Mouse (Mus musculus) embryo, embryonic 10.5 days (tissue): ENCODE results near the gene Phactr4.

ENCODE experiments used
- DNase-seq: peaks from one replicate; pipeline ENCODE4 v3.0.0-alpha.2; 2015; ENCODE audit warnings: low spot score

Gene Phactr4

DNA sequence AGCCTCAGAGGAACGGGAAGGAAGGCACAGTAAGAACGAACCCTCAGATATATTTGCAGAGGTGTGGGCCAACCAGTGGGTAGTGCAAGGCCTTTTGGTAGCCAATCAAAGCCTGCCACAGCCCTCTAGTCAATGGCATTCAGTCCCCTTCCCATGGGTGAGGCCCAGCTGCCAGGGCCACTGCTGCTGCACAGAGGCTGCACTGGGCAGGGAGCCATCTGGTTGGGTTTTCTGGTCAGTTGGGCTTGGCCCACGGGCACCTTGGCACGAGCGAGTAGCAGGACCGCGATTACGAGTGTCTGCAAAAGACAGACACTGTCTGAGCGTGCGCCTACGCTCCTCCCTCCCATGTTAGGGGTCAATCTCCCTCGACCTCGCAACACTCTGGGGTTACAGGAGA lies 83.3 kb downstream of the Phactr4 start:
- no peak for DNase-seq

DNA sequence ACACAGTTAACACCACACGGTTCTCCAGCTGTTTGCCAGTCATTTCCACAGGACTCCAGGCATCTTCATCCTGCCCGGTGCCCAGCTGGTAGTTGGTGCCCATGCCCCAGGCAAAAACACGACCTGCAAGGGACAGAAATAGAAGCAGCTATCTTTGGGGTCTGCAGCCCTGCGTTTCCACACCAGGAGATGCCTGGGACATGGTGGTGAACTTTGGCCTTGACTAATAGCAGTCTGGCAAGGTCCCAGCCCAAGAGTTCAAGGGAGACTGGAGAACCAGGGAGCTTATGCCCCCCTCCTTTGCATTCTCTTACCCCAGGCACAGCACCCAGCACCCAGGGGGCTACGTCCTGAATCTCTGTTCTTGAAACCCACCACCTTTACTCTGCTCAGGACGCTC lies 89.4 kb downstream of the Phactr4 start:
- DNase-seq: no peak

DNA sequence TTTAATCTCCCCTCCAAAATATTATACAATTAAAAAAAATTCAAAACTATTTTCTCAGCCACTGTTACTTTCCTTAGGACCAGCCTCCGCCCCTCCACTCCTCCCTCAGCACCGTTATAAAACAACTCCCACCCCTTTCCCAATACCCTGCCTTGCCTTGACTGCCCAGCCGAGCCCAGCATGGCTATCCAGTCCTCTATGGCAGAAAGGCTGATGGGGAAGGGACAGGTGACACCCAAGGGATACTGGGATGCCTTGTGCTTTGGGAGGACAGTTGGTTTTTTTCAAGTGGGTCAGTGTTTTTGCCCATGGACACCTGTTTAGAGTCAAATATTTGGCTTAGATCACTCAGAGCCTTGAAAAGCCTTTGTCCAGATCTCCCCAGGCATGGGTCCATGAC lies 90.3 kb downstream of the Phactr4 start:
- DNase-seq: no peak

DNA sequence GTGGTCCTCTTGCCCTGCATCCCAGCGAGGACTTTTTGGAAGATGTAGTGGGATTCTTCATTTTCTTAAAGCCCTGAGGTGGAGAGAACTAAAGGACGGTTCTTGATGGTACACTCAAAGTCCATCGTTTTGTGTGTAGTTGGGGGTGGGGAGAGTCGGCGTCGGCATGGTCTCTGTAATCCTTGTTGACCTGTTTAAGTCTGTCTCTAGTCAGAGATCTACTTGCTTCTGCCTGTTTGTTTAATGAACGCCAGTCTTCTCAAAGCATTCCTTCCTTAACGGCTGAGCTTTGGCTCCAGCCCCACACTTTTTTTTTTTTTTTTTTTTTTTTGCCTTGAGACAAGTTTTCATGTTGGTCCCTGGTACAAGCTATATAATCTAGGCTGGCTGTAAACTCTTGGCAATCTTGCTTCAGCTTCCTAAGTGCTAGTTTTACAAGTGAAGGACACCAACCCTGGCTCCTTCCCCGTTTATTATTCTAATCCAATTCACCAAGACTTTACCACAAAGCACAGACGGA lies 92.4 kb downstream of the Phactr4 start:
- DNase-seq: no peak

DNA sequence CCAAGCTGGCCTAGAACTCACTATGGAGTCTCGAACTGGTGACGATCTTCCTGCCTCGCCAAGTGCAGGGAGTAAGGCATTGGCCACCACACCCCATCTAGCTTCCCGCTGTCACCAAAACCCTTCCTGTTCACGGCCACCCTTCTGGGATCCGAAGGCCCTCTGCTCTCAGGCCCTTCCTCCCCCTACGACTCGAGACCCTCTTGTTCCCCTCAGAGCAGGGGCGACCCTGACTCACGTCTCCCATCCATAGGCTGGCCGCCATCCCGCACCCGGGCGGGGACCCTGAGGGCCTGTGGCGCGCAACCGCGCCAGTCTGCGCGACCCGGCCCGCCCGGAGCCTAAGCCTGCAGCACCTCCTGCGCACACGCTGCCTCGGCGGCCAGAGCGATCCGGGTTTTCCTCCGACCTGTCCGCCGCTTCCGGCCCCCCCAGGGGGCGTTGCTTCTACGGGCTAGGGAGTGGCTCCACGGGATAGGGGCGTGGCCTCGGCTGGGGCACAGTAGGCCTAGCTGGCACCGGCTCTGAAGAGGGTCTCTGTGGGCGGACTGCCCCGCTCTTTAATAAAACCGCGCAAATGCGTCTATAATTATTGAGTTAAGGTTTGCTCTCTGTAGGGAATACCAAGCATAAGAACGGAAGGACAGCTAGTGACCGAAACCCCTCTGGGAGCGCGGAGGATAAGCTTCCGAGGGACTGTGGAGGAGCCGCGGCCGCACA lies 93.0 kb downstream of the Phactr4 start, which contains the start of gene Trnau1ap:
Gene Trnau1ap, minus strand, starts transcription at position 424 of the 720 bp plus-strand sequence.
- peak; percentile 96 for DNase-seq

DNA sequence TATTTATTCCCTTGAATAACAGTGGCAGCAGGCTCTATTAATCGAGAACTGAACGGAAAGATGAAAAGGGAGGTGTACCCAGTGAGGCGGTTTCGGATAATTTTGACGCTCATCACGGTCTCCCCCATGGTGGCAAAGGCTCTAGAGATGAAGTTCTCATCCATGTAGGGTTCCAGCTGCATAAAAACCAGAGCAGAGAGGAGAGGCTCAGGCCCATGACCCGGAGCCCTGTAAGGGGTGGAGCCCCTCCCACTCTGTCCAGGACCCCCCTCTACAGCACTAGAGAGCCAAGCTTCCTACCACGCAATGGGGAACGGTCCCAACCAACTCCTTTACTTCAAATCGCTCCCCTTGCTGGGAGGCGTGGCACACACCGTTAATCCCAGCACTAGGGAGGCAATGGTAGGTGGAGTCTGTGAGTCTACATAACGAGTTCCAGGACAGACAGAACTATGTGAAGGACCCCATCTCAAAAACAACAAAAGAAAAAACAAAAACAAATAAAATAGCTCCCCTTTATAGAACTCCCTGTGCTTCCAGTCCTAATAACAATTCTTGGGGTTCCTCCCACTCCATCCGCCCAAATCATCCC lies 93.8 kb downstream of the Phactr4 start:
- no peak for DNase-seq

DNA sequence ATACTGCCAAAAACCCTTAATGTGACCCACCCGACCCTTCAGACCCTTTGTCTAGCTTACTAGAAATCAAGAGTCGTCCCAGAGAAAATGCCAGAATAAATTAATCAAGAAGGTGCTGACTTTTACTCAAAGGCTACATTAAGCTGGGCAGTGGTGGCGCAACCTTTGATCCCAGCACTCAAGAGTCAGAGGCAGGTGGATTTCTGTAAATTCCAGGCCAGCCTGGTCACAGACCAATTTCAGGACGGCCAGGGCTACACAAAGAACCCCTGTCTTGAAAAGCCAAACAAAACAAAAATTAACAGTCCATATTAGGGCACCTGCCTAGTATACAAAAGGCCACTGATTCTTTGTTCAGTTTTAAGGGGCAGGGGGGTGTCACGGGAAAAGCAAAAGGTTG lies 95.8 kb downstream of the Phactr4 start:
- no peak for DNase-seq

DNA sequence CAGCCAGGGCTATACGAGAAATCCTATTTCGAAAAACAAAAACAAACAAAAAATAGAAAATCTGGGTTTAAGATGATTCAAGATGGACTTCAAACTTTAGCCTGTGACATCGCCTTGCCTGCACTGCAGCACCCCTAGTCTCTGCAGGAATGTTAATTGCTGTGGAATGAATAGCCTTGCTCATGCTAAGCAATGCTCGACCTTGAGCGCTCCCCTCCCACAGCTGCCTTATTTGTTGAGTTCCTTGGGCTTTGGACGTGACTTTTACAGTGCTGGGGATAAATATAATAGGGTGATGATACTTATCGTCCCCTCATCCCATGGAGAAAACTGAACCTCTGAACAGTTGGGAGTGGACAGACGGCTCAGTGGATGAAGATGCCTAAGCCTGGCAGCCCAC lies 106.6 kb downstream of the Phactr4 start:
- no peak for DNase-seq

DNA sequence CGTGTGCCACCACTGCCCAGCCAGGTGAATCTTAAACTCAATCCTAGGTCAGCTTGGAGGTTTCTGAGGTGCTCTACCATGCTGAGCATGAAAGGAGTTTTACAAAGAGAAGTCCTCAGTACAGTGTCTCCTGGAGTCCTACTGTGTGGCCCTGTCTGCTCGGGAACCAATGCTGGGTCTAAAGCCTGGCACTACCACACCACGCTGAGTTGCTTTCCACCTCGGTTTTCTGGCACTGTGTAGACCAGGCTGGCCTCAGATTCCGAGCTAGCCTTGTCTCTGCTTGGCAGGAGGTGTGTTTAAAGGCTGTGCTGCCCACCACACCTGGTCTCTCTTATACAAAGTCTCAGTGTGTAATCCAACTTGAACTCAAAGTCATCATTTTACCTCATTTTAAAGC lies 109.7 kb downstream of the Phactr4 start:
- no peak for DNase-seq

DNA sequence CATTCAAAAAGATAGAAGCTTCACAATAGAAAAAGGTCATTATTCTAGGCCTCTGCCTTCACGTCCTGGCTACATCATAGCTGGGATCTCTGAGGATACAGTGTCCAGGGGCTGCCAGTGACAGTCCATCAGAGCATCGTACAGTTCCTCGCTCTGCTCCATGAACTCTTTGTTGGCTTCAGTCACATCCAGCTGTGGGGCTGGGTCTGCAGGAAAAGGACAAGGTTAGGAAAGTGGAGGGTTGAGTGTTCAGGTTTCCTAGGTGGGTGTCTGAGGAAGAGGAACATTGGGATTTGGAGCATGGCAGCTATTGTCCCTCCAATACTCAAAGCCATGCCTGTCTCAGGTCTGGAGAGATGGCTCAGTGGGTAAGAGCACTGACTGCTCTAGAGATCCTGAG lies 110.5 kb downstream of the Phactr4 start:
- DNase-seq: no peak

DNA sequence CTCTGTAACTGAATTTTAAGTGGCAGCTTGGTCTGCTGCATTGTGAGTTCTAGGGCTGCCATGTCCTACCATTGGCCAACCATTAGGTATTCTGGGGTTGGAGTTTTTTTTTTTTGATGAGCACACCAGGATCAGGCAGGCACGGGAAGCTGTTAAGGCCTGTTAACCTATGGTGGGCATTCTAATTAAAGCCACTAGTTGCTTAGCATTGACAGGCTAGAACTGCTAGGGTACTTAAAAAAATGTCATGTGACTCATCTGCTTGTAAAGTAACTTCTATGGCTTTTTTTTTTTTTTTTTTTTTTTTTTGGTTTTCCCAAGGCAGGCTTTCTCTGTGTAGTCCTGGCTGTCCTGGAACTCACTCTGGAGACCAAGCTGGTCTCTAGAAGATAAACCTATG lies 111.1 kb downstream of the Phactr4 start:
- no peak for DNase-seq

DNA sequence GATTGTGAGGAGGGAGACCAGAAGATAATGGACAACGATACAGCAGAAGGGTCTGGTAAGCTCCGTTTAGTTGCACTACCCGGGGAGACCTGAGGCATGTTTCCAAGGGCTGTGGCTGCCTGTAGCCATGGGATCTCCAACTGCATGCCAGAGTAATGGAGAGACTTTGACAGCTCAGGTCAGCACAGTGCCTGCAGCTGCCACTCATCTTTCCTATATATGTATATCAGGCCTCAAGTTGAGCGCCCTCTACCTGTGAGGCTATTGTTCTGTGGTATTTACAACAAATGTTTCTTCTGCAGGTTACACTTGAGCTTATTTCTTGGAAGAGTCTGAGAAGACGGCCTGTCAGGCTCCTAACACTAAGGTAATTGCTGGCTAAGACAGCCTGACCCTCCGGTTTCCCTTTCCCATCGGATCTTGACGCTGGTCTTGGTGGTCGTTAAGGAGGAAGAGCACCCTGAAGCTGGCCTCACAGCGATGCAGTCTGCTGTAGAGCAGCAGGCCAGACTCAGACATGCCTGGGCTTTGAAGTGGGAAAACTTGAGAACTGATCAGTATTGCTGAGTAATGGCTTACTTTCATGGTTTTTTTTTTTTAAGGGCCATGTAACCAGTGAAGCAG lies 112.3 kb downstream of the Phactr4 start:
- DNase-seq: peak; percentile 59

DNA sequence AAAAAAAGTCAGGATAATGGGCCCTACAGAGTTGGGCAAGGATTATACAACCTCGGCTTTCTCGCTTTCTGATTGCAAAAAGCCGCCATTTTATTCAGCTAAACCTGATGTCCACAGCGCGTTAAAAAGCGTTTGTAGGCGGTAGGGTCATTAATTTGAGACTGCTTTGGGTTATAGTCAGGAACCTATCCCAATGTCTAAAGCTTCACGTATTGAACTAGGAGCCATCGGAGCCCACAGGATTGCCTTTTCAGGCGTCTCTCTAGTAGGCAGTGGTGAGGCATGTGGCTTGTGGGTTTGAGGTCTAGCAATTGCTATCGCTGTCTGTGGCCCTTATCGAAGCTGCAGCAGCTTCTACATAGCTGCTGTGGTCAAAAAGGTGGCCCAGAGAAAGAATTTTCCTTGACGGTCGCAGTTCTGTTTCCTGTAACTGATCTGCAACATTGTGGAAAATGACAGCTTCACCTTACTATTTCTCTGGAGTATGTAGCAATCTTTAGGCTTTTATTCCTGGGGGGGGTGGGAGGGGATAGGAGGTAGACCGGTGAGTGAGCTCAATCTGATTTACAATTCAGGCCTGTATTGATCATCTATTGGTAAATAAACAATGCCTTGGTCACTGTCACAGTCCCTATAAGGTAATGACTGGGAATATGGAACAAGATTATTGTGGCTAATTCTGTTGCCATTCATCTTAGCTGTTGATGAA lies 113.0 kb downstream of the Phactr4 start:
- DNase-seq: no peak

DNA sequence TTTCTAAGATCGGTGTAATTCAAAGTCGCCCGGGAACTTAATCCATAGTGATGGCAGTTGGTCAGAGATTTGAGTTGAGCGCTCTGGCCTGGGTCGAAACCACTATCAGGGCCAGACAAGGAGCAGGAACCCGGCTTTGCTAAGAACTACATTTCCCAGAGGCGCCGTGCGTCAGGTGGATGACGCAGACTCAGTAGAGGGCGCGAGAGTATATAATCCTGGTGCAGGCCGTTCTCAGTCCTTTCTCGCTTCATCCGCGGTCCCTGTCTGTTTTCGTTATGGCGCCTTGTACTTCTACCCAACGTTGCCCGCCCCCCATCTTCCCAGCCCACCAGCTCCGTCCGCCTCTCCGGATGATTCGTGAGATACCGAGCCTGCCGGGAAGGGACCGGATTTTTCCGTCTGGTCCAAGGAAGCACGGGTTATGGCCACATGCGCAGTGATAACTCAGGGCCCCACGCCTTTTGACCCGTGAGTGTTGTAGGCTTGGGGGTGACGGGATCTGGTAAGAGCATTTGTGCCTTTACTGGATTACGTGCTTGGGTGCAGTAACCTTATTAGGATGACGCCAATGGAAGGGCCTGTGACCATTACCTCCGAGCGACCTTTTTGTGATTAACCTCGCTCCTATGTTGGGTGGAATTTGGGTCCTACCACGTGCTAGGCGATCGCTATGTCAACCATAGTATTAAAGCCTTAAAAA lies 113.7 kb downstream of the Phactr4 start:
- peak; percentile 97 for DNase-seq

DNA sequence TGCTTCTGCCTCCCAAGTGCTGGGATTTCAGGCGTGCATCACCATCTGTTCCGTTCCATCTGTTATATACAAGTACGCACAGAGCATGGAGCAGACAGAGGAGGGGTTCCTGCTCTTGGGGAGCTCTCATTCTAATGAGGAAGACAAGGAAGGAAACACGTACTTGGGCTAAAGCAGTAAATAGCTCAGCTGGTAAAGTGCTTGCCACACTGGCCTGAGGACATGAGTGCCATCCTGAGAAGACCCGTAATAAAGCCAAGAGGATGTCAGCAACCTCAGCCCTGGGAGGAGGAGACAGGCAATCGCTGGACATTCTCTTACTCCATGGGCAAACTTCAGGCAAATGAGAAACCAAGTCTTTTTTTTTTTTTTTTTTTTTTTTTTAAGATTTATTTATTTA lies 116.3 kb downstream of the Phactr4 start:
- no peak for DNase-seq
